Mouse (Mus musculus): ENCODE measurements around the gene Trim28.

Gene Trim28

DNA sequence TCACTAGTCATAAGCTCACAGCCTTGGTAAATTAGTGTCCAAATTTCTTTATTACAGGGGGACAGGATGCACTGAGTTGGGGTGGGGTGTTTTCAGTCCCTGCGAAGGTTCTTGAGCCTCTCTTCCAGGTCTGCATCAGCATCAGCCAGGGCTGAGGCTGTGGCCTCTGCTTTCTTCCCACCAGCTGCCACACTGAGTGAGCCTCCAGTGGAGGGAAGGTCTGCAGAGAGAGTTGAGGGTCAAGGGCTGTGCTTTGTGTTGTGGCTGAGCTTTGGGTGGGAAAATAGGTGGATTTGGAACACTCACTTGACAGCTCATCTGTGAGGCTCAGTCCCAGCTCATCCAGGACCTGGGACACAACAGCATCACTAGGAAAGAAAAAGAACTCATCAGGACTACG, 33.1 kb downstream of the Trim28 start:
- CTCF ChIA-PET: no interaction called here

DNA sequence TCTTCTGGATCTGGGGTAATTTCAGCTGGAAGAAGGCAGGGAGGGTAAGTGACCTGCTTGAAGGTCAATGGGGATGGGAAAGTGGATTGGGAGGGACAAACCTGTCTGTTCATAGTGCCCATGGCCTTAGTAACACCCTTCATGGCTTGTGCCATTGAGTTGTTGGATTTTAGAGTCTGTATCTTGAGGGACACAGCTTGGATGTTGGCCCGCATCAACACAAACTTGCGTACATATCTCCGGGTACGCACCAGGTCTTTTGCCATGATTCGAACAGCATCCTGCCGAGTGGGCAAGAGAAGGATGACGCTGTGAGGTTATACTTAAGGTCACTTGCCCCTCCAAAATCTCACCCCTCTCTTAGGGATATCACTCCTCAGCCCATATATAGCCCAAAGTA, 33.6 kb downstream of the Trim28 start:
- CTCF ChIA-PET: no interaction called here

DNA sequence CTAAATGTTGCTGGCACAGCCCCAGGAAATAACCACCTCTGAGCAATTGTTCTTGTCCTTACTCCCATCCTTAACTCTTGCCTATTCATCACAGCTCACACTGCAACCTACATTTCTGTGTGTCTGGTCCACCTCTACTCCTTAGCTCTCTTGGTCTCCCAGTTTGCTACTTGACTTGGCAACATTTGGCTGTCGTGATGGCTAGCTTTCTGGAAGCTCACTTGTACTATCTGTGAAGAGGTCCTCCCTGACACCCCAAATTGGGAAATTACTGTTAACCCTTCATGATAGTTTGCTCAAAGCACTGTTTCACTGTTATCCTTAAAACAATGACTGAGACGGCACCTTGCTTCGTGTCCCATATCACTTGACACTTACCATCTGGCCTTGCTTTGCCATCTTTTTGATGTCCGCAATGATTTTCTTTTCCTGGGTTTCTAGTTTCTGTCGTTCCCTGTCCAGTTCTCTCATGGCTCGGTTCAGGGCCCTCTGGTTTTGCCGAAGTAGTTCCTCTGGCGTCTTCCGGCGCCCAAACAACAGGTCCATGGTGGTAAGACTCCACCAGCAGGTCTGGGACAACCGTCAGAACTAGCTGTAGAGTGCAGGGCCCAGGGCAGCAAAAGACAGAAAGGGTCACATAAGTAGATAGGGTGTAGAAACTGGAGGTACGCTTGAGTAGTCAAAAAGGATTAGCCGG, 34.7 kb downstream of the Trim28 start:
- CTCF ChIA-PET: no interaction called here

DNA sequence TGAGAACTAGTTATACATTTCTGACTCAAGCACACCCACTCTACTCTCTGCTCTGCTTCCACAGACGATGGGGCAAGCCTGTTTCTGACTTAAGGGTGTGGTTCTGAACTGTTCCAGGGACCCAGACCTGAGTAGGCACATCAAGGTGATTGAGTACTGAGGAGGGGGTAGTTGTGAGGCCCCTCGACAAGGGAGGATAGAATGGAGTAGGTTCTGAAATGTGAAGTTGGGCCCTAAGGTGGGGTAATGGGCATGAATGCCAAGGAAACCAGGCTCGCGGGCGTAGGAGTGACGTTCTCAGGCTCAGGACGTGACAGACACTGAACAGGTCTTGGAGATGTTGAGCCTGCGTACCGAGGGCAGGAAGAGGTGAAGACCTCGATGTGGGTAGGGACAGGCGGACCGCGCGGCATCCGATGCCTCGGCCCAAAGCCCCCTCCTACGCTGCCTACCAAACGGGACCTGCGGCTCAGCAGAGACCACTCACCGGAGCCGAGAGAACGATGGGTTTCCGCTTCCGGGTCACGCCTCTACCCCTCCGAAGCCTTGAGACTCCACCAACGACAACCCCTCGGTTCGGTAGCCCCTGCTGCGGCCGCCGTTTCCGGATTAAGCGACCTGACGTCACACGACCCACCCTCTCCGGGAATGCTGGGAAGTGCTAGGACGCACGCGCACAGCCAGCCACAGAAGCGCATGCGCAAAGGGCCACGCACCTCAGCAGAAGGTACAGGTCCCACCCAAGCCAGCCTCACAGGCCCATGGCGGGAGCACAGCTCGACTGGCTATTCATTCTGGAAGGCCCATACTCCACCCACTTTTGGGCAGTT, 35.4 kb downstream of the Trim28 start, which contains the start of gene Chmp2a:
Chmp2a (minus strand) TSS at position 660 of the 830 bp plus-strand sequence.
- CTCF ChIA-PET: interaction anchor here (0.5 kb wide), 1 partner anchor 29 kb away, joined by 4 read pairs; no protein-coding TSS in a partner anchor

DNA sequence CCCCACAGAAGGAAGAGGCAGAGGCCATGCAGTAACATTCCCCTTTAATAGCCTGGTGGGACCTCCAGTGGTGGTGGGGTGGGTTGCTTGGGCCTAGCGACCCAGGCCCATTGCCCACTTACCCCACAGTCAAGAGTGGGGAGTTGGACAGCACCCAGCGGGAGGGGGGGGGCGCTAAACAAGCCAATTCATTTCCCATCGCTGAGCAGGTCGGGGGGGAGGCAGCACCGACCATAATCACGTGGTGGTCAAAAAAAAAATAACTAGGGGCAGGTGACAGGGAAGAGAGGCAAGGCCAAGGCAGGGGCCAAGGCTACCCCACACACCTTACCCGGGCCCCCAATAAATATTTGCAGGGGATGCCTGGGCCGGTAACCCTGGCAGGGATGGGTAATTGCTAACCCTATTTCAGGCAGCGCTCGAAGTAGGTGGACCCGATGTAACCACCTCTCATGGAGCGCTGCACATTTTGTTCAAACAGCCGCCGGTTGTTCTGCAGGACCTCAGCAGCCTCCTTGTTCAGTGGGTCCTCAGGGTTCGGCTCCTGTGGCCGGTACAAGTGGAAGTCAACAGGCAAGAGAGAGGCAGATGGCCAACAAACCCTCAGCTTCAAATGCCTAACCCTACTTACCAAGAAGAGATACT, 36.4 kb downstream of the Trim28 start:
- CTCF ChIA-PET: no interaction called here

DNA sequence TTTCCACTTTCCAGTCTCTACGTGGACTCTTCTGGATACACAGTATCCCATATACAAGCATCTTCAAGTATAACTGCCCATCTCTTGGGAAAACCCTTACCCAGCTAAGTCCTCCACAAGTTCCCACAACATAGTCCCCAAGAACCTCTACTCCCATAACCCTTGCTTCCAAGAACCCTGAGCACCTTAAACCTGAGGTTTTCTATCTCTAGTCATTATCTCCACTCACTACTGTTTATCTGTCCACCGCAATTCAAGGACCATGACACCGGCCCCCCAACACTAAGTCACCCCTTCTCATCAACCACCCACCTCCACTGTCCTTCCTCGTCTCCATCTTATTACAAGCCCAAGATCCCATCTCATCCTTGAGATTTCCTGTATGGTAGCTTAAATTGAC, 37.9 kb downstream of the Trim28 start:
- CTCF ChIA-PET: interaction anchor here (0.5 to 1.4 kb wide), 3 partner anchors 11 to 117 kb away, joined by 3 to 4 read pairs (median 4); no protein-coding TSS in a partner anchor

DNA sequence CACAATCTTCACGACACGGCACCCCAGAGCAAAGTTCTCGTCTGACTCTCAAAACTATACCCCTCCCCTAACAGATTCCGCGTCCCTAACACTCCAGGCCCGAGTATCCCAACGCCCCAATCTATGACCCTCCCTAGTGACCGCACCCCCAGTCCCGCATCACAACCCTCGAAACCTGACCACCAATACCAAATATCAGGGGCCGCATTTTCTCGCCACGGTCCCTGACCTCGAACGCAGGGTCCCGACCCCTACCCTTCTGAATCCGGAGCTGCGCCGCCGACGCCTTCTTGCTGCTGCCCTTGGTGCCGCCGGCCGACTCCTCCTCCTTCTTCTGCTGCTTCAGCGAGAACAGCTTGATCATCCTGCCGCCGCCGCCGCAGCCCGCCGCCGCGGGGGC, 38.5 kb downstream of the Trim28 start:
- CTCF ChIA-PET: interaction anchor here (1.4 kb wide), 1 partner anchor 12 kb away, joined by 3 read pairs; no protein-coding TSS in a partner anchor

DNA sequence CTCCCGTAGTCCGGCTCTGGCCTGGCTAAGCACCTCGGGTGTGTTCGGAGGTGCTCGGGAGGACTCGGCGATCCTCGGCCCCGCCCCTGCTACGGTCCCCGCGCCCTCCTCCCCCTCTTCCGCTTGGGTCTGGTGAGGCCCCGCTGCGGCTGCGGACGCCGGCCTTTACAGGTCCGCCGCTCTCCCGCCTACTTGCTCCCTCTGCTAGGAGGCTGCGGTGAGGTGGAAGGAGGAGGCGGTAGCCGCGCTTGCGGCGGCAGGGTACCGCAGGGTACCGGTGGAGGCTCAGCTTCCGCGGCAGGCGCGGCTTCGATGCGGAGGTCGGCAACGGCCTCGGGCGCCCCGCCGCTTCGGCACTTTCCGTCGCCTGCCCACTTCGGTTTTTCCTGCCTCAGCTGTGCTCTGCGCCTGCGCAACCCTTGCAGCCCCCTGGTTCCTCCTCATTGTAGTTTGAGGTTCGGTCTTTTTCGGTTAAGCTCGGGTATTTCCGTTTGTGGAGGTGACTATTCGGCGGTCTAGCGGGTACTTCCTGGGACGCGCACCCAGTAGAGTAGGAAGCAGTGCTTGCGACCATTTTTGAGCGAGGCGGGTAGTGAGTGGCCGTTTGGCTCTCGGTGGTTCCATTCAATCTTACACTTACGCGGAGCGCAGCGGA, 39.1 kb downstream of the Trim28 start, which contains the start of gene Ube2m:
Ube2m (minus strand) TSS at position 375 of the 655 bp plus-strand sequence.
- CTCF ChIA-PET: no interaction called here

DNA sequence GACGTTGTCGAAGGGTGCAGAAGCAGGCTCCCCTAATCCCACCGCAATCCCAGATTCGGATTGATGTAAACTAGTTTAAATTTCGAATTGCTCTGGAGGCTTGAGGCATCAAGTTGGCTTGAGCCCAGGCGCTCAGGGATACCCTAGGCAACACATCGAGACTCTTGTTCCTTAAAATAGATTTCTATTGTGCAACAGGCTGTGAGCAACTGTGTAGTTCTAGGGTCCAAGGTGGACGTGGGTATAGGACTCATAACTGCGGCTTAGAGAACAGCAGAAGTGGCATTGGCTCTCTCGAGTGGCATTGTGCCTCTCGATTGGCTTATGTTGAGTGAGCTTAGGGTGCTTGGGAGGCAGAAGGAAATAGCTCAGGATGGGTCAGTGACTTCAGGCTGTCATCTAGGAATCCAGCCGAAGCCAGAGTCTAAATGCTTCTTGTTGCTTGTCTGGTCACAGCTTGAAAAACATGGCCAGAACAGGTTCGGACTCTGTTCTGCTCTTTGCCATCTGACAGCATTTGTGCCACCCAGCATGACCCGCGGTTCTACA, 39.8 kb downstream of the Trim28 start:
- CTCF ChIA-PET: interaction anchor here (0.5 kb wide), 1 partner anchor 16 kb away, joined by 4 read pairs; no protein-coding TSS in a partner anchor

DNA sequence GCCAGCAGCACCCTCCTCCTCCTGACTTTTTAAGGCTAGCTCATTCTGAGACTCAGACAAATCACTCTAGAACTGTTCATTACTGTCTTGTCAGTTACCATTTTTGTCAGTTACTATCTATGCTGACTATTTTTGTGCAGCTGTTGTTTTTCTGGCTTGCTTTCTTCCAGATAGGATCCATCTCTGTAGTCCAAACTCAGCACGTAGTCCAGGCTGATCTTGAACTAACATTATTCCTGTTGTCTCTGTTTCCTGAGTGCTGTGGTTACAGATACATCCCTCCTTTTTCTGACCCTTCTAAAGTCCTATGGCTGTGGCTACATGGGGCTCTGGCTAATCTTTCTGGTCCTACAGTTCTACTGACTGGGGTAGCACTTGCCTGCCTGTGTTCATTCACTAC, 40.3 kb downstream of the Trim28 start:
- CTCF ChIA-PET: interaction anchor here (0.5 kb wide), 1 partner anchor 16 kb away, joined by 4 read pairs; no protein-coding TSS in a partner anchor

DNA sequence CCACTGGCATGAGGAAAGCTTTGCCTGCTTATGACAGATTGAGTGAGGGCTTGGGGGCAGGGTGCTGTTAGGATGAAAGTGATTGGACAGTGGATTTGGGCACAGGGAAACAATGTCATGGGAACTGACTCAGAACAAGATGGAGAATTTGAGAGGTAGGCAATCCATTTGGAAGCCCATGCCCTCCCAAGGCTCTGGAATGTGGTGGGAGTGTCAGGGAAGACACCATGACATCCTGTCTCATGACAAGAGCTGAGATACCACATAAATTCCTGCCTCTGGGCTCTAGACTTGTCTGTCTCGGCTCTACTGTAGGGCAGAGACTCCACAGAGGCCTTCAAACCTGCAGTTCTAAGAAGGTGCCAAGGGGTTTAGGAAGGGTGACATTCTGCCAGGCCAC, 42.3 kb downstream of the Trim28 start:
- CTCF ChIA-PET: no interaction called here

DNA sequence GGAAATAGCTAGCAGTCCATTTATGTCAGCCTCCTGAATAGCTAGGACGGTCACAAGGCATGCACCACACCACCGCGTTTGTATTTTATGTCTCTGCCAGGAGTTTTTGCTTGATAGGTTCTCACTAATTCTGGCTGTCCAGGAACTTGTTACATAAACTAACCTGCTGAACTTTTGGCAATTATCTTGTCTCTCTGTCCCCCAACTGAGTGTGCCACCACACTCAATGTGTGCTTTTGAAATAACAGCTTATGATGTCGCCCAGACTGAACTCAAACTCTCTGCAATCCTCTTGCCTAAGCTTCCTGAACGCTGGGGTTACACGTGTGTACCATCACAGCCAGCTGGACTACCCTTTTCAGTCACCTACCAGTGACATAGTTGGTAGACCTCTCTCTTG, 43.6 kb downstream of the Trim28 start:
- CTCF ChIA-PET: interaction anchor here (0.6 to 0.9 kb wide), 2 partner anchors 10 to 29 kb away, joined by 3 to 4 read pairs; no protein-coding TSS in a partner anchor

DNA sequence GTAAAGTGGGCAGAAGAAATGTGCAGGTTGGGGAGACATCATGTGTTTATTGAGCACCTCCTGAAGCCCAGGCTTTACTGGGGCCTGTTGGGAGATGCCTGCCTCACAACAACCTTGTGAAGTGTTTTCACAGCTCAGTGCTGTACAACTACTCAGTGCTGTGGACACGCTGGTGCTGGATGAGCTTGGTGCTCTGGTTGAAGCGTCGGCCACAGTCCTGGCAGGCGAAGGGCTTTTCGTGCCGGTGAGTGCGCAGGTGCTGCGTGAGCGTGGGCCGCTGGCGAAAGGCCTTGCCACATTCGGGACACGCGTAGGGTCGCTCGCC, 44.2 kb downstream of the Trim28 start:
- CTCF ChIA-PET: interaction anchor here (0.9 kb wide), 2 partner anchors 29 to 34 kb away, joined by 3 read pairs; no protein-coding TSS in a partner anchor

DNA sequence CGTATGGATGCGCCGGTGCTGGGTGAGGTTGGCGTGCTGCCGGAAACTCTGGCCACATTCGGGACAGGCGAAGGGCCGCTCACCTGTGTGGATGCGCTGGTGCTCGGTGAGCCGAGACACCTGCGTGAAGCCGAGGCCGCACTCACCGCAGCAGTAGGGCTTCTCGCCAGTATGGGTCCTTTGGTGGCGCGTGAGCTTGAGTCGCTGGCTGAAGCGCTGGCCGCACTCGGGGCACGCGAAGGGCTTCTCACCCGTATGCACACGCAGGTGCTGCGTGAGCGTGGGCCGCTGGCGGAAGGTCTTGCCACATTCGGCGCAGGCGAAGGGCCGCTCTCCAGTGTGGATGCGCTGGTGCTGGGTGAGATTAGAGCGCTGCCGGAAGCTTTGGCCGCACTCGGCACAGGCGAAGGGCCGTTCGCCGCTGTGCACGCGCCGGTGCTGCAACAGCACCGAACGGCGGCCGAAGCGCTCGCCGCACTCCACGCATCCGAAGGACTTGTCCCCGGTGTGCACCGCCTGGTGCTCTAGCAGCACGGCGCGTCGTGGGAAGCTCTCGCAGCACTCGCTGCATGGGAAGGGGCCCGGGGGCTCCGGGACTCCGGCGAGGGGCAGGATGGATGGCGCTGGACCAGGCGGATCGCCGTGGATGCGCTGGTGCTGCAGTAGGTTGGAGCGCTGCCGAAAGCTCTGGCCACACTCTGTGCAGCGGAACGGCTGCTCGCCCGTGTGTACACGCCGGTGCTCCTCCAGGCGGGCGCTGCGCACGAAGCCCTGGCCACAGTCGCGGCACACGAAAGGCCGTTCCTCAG, 44.7 kb downstream of the Trim28 start:
- CTCF ChIA-PET: interaction anchor here (0.9 kb wide), 1 partner anchor 35 kb away, joined by 3 read pairs; no protein-coding TSS in a partner anchor

DNA sequence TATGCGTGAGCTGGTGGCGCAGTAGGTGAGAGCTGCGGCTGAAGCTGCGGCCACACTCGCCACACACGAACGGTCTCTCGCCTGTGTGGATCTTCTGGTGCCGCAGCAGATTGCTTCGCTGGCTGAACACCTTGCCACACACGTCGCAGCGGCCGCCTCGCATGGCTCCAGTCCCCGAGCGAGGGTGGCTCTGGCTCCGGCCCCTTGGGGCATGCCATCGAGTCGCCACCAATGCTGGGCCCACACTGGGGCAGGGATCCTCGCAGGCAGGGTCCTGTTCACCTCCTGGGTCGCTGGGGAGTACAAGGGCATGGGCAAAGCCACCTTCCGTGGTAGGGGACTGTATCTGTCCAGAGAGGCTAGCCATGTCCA, 45.3 kb downstream of the Trim28 start:
- CTCF ChIA-PET: no interaction called here

DNA sequence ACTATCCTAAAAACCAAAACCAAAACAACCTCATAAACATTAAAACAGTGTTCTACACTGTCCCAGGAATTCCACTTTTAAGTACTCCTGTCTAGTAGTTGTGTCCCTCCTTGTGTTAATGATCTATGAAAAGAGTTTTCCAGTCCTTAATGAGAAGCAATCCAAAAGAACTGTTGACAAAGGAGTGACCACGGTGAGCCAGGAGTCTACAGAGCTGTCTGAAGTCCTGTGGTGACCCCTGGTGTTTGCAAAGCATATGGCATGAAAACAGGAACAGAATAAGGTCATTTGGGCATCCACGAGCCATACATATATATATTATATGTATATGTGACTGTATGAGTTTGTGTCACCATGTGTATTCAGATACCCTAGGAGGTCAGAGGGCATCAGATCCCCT, 47.2 kb downstream of the Trim28 start:
- CTCF ChIA-PET: interaction anchor here (0.6 kb wide), 1 partner anchor 38 kb away, joined by 5 read pairs; no protein-coding TSS in a partner anchor

DNA sequence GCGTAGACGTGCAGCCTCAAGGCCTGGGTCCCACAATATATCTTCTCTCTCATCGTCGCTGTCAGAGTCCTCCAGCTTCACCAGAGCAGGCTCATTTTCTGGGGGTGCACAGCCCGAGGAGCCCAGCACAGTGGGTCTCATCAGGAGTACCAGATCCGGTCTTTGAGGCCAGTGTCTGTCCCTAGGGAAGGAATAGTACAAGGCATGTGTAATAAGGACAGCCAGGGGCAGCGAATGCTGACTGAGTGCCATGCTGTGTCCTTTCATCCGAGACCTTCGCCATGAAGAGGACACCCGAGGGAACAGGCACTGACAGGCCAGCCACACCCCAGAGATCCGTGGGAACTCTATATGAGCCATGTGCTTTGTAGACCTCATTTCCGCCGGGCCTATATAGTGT, 54.1 kb downstream of the Trim28 start:
- CTCF ChIA-PET: interaction anchor here (0.6 kb wide), 2 partner anchors 11 to 42 kb away, joined by 3 to 4 read pairs; no protein-coding TSS in a partner anchor

DNA sequence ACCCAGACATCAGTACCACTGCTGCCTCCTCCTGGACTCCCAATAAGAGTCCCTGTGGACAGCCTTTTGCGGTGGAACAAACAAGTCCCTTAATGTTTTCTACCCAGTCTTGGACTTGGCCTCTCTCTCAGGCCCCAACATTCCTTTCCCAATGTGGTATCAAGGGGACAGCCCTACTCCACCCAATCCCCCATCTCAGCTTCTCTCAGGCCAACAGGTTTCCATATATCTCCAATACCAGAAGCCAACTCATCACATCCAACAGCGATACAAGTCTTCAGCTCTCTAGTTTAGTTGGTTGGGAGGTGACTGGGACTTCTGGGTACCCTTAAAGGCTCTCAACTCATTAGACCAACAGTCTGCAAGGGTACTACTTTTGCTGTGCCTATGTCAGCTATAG, 54.6 kb downstream of the Trim28 start:
- CTCF ChIA-PET: interaction anchor here (0.6 kb wide), 2 partner anchors 12 to 43 kb away, joined by 3 read pairs; no protein-coding TSS in a partner anchor

DNA sequence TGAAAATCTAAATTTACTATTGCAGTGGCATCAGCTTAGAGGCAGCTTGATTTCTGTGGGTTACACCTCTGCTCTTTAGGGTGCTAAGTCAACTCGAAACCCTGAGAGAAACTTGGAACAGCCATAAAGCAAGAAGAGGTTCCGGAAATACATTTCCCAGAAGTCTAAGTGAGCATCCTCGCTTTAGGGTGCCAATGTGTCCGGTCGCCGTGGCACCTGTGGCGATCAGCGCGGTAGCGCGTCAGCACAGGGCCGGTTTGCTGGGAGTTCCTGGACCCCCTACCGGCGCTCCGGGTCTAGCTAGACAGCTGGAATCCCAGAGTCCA, 55.0 kb downstream of the Trim28 start:
- CTCF ChIA-PET: interaction anchor here (0.6 to 0.7 kb wide), 2 partner anchors 12 to 13 kb away, joined by 3 to 7 read pairs; no protein-coding TSS in a partner anchor
